Mouse (Mus musculus) myocyte (in vitro differentiated cells): ENCODE measurements at regions not wholly inside any gene's neighbourhood (a gene's known extent, or its start where the extent isn't known, plus 50 kb on each side); places are given as distances from the start of the nearest gene placed in this dataset.

Source experiments
- H3K27me3 ChIP-seq: one replicate; pipeline ENCODE4 v1.6.1; 2011; ENCODE audit not compliant: control insufficient read depth, insufficient read depth, insufficient read length
- H3K36me3 ChIP-seq: one replicate; pipeline ENCODE4 v1.6.1; 2011; ENCODE audit not compliant: control insufficient read depth, insufficient read depth
- H3K4me2 ChIP-seq: one replicate; pipeline ENCODE4 v1.6.1; 2011; ENCODE audit warnings: low read depth, control low read depth
- H3K4me3 ChIP-seq: one replicate; pipeline ENCODE4 v1.5.1; 2011; ENCODE audit warnings: mild to moderate bottlenecking, control low read depth, moderate library complexity
- H3K79me2 ChIP-seq: one replicate; pipeline ENCODE4 v1.6.1; 2011; ENCODE audit not compliant: control insufficient read depth, insufficient read depth
- H3ac ChIP-seq: one replicate; pipeline ENCODE4 v1.6.1; 2011; ENCODE audit not compliant: control insufficient read depth, insufficient read length
- CEBPB ChIP-seq: IDR thresholded peaks from 2 replicates; pipeline ENCODE4 v1.6.1; 2011; ENCODE audit warnings: mild to moderate bottlenecking, moderate library complexity; ENCODE audit not compliant: poor library complexity, insufficient read depth, severe bottlenecking
- E2F4 ChIP-seq: IDR thresholded peaks from one replicate; pipeline ENCODE4 v1.6.1; 2011; ENCODE audit warnings: mild to moderate bottlenecking, control low read depth, moderate library complexity; ENCODE audit not compliant: insufficient read depth
- MAX ChIP-seq: IDR thresholded peaks from one replicate; pipeline ENCODE4 v1.6.1; 2011; ENCODE audit warnings: low read depth, mild to moderate bottlenecking, control low read depth
- MYOD1 ChIP-seq, 3 experiments: IDR thresholded peaks; one replicate each; pipeline ENCODE4 v1.6.1; 2011; ENCODE audit warnings: control low read depth in 2 of 3, low read depth in 2 of 3, mild to moderate bottlenecking in 2 of 3, moderate library complexity in 1 of 3; ENCODE audit not compliant: insufficient read length in 2 of 3, control insufficient read depth in 1 of 3
- MYOG ChIP-seq, 3 experiments: IDR thresholded peaks; one replicate each; pipeline ENCODE4 v1.6.1; 2011; ENCODE audit warnings: control low read depth in 2 of 3, low read depth in 2 of 3, mild to moderate bottlenecking in 2 of 3; ENCODE audit not compliant: insufficient read length in 2 of 3, control insufficient read depth in 1 of 3, insufficient read depth in 1 of 3
- POLR2A ChIP-seq: IDR thresholded peaks from one replicate; pipeline ENCODE4 v1.6.1; 2011; ENCODE audit warnings: low read depth, mild to moderate bottlenecking, control low read depth, moderate library complexity; ENCODE audit not compliant: insufficient read length
- POLR2AphosphoS2 ChIP-seq: IDR thresholded peaks from one replicate; pipeline ENCODE4 v1.6.1; 2011; ENCODE audit warnings: low read depth, control low read depth; ENCODE audit not compliant: insufficient read length
- REST ChIP-seq: IDR thresholded peaks from one replicate; pipeline ENCODE4 v1.6.1; 2011; ENCODE audit warnings: mild to moderate bottlenecking, control low read depth, moderate library complexity; ENCODE audit not compliant: insufficient read depth, insufficient read length
- SRF ChIP-seq: IDR thresholded peaks from one replicate; pipeline ENCODE4 v1.6.1; 2011; ENCODE audit warnings: low read depth; ENCODE audit not compliant: control insufficient read depth, insufficient read length
- TCF12 ChIP-seq: IDR thresholded peaks from one replicate; pipeline ENCODE4 v1.6.1; 2011; ENCODE audit warnings: mild to moderate bottlenecking, control low read depth; ENCODE audit not compliant: poor library complexity, insufficient read depth, severe bottlenecking
- TCF3 ChIP-seq: IDR thresholded peaks from one replicate; pipeline ENCODE4 v1.6.1; 2011; ENCODE audit warnings: low read depth, control low read depth; ENCODE audit not compliant: insufficient read length
- USF1 ChIP-seq: IDR thresholded peaks from one replicate; pipeline ENCODE4 v1.6.1; 2011; ENCODE audit warnings: low read depth, mild to moderate bottlenecking, control low read depth, moderate library complexity

DNA sequence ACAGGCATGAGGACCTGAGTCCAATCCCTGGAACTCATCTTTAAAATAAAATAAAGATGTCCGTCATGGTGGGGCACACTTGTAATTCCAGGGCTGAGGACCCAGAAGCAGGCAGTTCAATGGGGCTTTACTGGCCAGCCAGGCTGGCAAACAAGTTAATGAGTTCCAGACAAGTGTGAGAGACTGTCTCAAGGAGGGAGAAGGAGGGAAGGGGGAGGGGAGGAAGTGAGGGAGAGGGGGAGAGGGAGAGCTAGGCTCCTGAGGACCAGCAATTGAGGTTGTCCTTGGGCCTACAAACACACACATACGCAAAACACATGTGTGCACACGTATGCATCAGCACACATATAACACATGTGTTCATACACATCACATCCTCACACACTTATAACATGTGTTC, 149.2 kb downstream of the Tmem132e start:
- Histone ChIP-seq H3K79me2 (no peaks in the 10 kb centered on the region), H3ac (no peak overlapping the region)
- TF ChIP-seq REST (no peak), TCF3 (no peak), SRF (no peak)

DNA sequence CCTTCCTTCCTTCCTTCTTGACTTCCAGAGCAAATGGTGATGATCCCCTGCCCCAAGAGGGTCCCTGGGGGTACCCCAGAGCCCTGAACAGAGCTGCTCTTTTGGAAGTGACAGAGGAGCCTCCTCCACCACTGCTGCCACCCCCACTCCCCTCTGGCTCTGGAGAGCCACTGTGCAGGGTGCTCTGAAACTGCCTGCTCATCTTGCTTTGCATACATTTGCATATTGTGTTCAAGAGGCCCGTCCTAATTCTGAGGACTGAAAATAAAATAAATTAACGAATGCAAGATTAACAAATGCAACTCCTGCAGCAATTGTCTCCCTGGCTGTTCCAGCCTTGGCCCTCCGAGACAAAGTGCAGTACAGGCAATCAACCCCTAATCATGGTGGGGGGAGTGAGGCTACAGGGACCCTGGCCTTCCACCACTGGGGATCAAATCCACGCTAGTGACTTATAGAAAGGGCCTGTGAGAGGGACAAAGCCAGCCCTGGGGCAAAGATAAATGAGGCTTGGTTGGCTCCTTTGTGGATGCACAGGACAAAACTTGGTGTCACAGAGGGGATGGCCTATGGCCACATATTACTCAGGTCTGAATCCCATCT, 134.6 kb downstream of the Tmem132e start:
- no peak overlapping the region for H3ac ChIP-seq
- no peak overlapping the region for H3K4me2 ChIP-seq
- H3K36me3 ChIP-seq, result no peaks in the 10 kb centered on the region
- H3K79me2 ChIP-seq, result no peaks in the 10 kb centered on the region
- no peaks in the 10 kb centered on the region for H3K27me3 ChIP-seq
- TF ChIP-seq E2F4 (no peak), REST (no peak), POLR2A (no peak), POLR2AphosphoS2 (no peak), CEBPB (no peak), USF1 (no peak), TCF12 (no peak), MYOG (IDR thresholded peaks at IDR 0.05; ENCODE audit: control insufficient read depth in 1 of 3, insufficient read depth in 1 of 3, insufficient read length in 2 of 3, low read depth in 2 of 3) (no peak), MAX (no peak), TCF3 (no peak), SRF (no peak), MYOD1 (IDR thresholded peaks at IDR 0.05; ENCODE audit: control insufficient read depth in 1 of 3, insufficient read length in 2 of 3, low read depth in 2 of 3) (no peak)
- H3K4me3 ChIP-seq, result no peak overlapping the region

More for the DNA sequence above, 149.2 kb downstream of the Tmem132e start:
- Histone ChIP-seq H3K36me3 (no peaks in the 10 kb centered on the region), H3K4me3 (no peak overlapping the region), H3K4me2 (no peak overlapping the region), H3K27me3 (no peaks in the 10 kb centered on the region)

DNA sequence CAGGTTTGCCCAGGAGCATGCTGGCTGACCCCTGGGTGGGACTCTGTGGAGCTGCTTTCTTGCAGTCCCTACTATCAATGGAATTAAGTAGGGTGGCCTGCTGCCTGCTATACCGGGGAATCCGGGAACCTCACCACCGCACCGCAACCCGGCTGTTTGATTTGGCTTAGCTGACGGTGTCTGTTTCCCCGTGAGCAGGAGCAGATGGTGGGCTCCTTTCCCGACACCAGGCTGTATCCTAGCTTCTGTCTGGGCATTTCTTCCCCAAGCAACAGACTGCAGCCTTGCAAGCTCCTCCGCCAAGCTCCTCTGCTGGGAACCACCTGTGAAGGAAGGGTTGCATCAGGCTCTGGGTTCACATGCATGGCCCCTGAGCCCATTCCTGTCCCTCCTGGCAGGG, 132.7 kb downstream of the Tmem132e start:
- no peaks in the 10 kb centered on the region for H3K79me2 ChIP-seq

DNA sequence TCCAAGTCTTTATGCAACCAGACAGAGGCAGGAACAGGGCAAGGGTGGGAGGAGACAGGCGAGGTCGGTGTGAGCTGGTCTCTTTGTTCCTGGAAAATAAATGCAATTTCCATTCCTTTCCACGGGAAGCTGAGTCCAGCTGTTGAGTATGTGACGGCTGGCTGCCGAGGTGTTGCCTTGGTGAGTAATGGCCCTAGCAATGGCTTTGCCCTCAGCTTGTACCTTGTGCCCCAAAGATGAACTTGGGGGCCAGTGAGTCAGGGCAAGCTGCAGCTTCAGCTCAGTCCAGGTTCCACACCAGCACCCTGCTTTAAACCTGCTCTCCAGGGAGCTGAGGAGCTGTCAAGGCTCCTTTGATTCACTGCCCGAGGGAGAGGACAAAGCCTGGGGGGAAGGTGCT, 130.0 kb downstream of the Tmem132e start:
- no peak overlapping the region for H3ac ChIP-seq

More for the DNA sequence above, 132.7 kb downstream of the Tmem132e start:
- H3K4me3 ChIP-seq, result no peak overlapping the region
- H3K36me3 ChIP-seq, result no peaks in the 10 kb centered on the region
- no peak for TF ChIP-seq MYOD1 (IDR thresholded peaks at IDR 0.05; ENCODE audit: control insufficient read depth in 1 of 3, insufficient read length in 2 of 3, low read depth in 2 of 3)
- no peak for TF ChIP-seq CEBPB
- no peak overlapping the region for H3ac ChIP-seq
- H3K27me3 ChIP-seq, result no peaks in the 10 kb centered on the region
- H3K4me2 ChIP-seq, result no peak overlapping the region

DNA sequence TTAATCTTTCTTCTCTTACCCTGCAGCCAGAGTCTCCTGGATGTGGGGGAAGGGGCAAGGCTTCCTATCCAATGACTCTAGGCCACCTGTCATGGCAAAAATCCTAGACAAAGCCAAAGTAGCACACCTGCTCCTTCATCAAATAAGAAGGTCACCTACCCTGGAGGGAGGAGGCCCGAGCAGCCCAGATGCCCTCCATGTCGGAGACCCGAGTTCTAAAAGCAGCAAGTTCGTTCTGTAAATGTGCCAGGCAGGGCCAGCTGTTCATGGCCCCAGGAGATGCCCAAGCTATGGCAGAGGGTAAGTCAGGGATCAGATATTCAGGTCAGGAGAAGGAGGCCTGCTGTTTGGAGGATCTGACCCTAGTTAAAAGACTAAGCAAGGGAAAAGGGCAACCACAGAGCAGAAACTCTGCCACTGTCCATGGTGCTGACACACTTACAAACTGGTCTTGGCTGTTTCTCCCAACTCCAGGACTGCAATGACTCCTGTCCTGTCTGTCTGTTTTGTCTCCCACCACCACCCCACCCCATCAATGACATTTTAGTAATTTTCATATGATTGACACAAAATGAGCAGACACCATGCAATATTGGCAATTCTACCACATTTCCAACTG, 125.9 kb downstream of the Tmem132e start:
- Histone ChIP-seq H3ac (no peak overlapping the region), H3K36me3 (no peaks in the 10 kb centered on the region), H3K79me2 (no peaks in the 10 kb centered on the region), H3K4me2 (no peak overlapping the region), H3K27me3 (no peaks in the 10 kb centered on the region), H3K4me3 (no peak overlapping the region)
- TF ChIP-seq REST (peak; percentile 78), MYOG (IDR thresholded peaks at IDR 0.05; ENCODE audit: control insufficient read depth in 1 of 3, insufficient read depth in 1 of 3, insufficient read length in 2 of 3, low read depth in 2 of 3) (no peak), TCF3 (no peak), POLR2A (no peak), POLR2AphosphoS2 (no peak), CEBPB (no peak)

More for the DNA sequence above, 130.0 kb downstream of the Tmem132e start:
- H3K4me3 ChIP-seq, result no peak overlapping the region
- no peaks in the 10 kb centered on the region for H3K36me3 ChIP-seq
- TF ChIP-seq POLR2A (no peak), USF1 (no peak), REST (no peak), E2F4 (no peak), CEBPB (no peak), POLR2AphosphoS2 (no peak), MAX (no peak), TCF3 (no peak), MYOG (IDR thresholded peaks at IDR 0.05; ENCODE audit: control insufficient read depth in 1 of 3, insufficient read depth in 1 of 3, insufficient read length in 2 of 3, low read depth in 2 of 3) (no peak), MYOD1 (IDR thresholded peaks at IDR 0.05; ENCODE audit: control insufficient read depth in 1 of 3, insufficient read length in 2 of 3, low read depth in 2 of 3) (no peak), TCF12 (no peak), SRF (no peak)
- no peaks in the 10 kb centered on the region for H3K79me2 ChIP-seq
- H3K27me3 ChIP-seq, result no peaks in the 10 kb centered on the region
- H3K4me2 ChIP-seq, result no peak overlapping the region
